Mouse (Mus musculus) ES-E14 (cell line): ENCODE results near the gene Pif1. TPM values are rescaled to one million over a fixed set of nuclear protein-coding genes. Genes with fewer than 3 reads are reported as not detected.
A peak's percentile ranks its signal among the peaks of the same experiment; 100 is the strongest.

Source experiments
- DNase-seq: peaks from one replicate; pipeline ENCODE4 v3.0.0-alpha.2; 2013; ENCODE audit warnings: low read depth, low spot score
- H3K27ac ChIP-seq: 2 replicates; pipeline ENCODE4 v1.5.1; 2012; ENCODE audit warnings: low read depth, mild to moderate bottlenecking, low read length, moderate library complexity, mixed read lengths; ENCODE audit not compliant: poor library complexity, insufficient read depth, severe bottlenecking
- H3K36me3 ChIP-seq: 2 replicates; pipeline ENCODE4 v1.6.1; 2012; ENCODE audit warnings: mild to moderate bottlenecking, low read length, moderate library complexity, mixed read lengths; ENCODE audit not compliant: control insufficient read depth, poor library complexity, insufficient read depth, severe bottlenecking
- H3K4me1 ChIP-seq, 2 experiments: fragments of 150-350 bp in 1 of 2; sonication (generic) in 1 of 2; 2 replicates each; pipeline ENCODE4 v1.6.1; 2012; ENCODE audit warnings: low read length in 2 of 2, mild to moderate bottlenecking in 1 of 2, mixed read lengths in 1 of 2; ENCODE audit not compliant: control insufficient read depth in 2 of 2, insufficient read depth in 2 of 2, poor library complexity in 1 of 2
- H3K4me3 ChIP-seq, 2 experiments: fragments of 150-350 bp in 1 of 2; sonication (generic) in 1 of 2; 2 replicates each; pipeline ENCODE4 v1.5.1; 2012; ENCODE audit warnings: low read length in 2 of 2, low read depth in 1 of 2, mild to moderate bottlenecking in 1 of 2, mixed read lengths in 1 of 2; ENCODE audit not compliant: insufficient read depth in 1 of 2, poor library complexity in 1 of 2, severe bottlenecking in 1 of 2
- H3K9ac ChIP-seq: 2 replicates; pipeline ENCODE4 v1.6.1; 2012; ENCODE audit warnings: low read depth, mild to moderate bottlenecking, low read length, mixed read lengths; ENCODE audit not compliant: poor library complexity, insufficient read depth, severe bottlenecking
- H3K9me3 ChIP-seq: fragments of 150-350 bp; sonication (generic); 2 replicates; pipeline ENCODE4 v1.6.1; 2012; ENCODE audit warnings: low read depth, mild to moderate bottlenecking, low read length; ENCODE audit not compliant: control insufficient read depth, insufficient read depth
- CHD2 ChIP-seq: IDR thresholded peaks from 2 replicates; pipeline ENCODE4 v1.6.1; 2014; ENCODE audit warnings: mild to moderate bottlenecking, low read depth, low read length, inconsistent platforms
- HCFC1 ChIP-seq: IDR thresholded peaks from 2 replicates; pipeline ENCODE4 v1.6.1; 2012; ENCODE audit warnings: low read length, inconsistent platforms, borderline replicate concordance; ENCODE audit not compliant: insufficient read depth
- MAFK ChIP-seq: IDR thresholded peaks from 2 replicates; pipeline ENCODE4 v1.6.1; 2014; ENCODE audit warnings: mild to moderate bottlenecking, low read depth, low read length, inconsistent platforms; ENCODE audit not compliant: insufficient read depth
- ZC3H11A ChIP-seq: IDR thresholded peaks from 2 replicates; pipeline ENCODE4 v1.6.1; 2012; ENCODE audit warnings: low read depth, mild to moderate bottlenecking, inconsistent platforms, low read length, borderline replicate concordance
- ZNF384 ChIP-seq: IDR thresholded peaks from 2 replicates; pipeline ENCODE4 v1.6.1; 2012; ENCODE audit warnings: low read depth, low read length, inconsistent platforms
- in situ Hi-C, 2 experiments: fragments of 600-800 bp; cut with MboI; formaldehyde crosslinking; loops; one replicate each; pipeline ENCODE4 v1.15.1; 2025; ENCODE audit warnings: low sequenced_read_pairs in 2 of 2, inconsistent platforms in 1 of 2; ENCODE audit not compliant: unreplicated experiment in 2 of 2
- total RNA-seq: library from RNA; depleted of rRNA; stranded (reverse); fragments of 300-350 nt; gene quantifications from 2 replicates; pipeline ENCODE4 v1.2.3, GENCODE M21; 2012; rRNA removed

The Pif1 gene
- total RNA-seq, 1 experiment = 31.8 TPM

GRCm38 (mm10) chr9:65641446-65642052 lies 54.6 kb downstream of the Pif1 start:
- H3K4me1 ChIP-seq = peaks cover 27 to 47% of the 10 kb centered on the region in 2 experiments
- DNase-seq = no peak
- peak overlapping the region; percentile 72 for H3K9ac ChIP-seq
- peak overlapping the region; percentile 99 for H3K27ac ChIP-seq
- TF ChIP-seq HCFC1 (no peak), MAFK (no peak), ZNF384 (peak; percentile 7; the same call in 1 of the 2 replicates), ZC3H11A (no peak)
- no peaks in the 10 kb centered on the region for H3K9me3 ChIP-seq
- H3K36me3 ChIP-seq = peaks cover 7% of the 10 kb centered on the region; the same call in 1 of the 2 replicates
- peak overlapping the region; percentile 25 to 39 for H3K4me3 ChIP-seq
- in situ Hi-C loops = no loop called here

DNA sequence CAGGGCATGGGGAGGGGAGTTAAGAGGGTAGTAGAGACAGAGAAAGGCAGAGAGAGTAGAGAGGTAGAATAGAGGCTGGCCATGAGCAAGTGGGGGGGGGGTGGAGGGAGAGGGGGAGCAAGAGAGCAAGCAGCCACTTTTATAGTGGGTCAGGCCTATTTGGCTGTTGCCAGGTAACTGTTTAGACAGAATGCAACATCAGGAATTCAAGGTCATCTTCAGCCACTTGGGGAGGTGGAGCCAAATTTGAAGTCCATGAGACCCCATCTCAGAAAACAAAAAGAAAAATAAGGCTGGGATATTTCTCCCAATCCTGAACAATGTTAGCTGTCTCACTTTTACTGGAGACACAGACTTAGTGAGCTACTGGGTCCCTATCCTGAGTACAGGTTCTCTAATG lies 55.6 kb downstream of the Pif1 start:
- H3K4me3 ChIP-seq = no peak overlapping the region
- H3K9me3 ChIP-seq = no peaks in the 10 kb centered on the region
- no peak for DNase-seq
- H3K9ac ChIP-seq = no peak overlapping the region
- peaks cover 25 to 47% of the 10 kb centered on the region in 2 experiments for H3K4me1 ChIP-seq
- TF ChIP-seq MAFK (no peak), ZC3H11A (no peak), ZNF384 (no peak), CHD2 (no peak), HCFC1 (no peak)
- in situ Hi-C loops = no loop called here
- peaks cover 7% of the 10 kb centered on the region; the same call in 1 of the 2 replicates for H3K36me3 ChIP-seq
- peak overlapping the region; percentile 99; the same call in 1 of the 2 replicates for H3K27ac ChIP-seq

DNA sequence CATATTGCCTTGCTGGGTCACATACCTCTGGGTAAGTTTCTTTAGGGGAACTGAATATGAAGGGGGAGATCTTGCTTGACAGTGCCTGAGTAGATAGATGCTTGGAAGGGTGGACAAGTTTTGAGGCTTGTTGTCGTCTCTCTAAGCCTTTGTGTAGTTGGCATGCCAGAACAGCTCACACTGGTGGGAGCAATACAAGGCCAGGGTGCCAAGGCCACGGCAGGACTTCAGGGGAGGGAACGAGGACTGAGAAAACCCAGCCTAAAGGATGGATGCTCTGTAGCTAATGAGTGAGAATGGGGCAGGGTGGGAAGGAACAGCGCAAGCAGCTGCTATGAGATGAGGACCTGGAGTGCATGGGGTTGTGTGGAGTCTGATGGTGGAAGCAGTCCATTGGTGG lies 58.0 kb downstream of the Pif1 start:
- H3K9ac ChIP-seq = no peak overlapping the region
- no peak for DNase-seq
- TF ChIP-seq HCFC1 (no peak), CHD2 (no peak), MAFK (no peak), ZC3H11A (no peak), ZNF384 (no peak)
- H3K4me1 ChIP-seq = peaks cover 20 to 40% of the 10 kb centered on the region in 2 experiments
- peaks cover 13% of the 10 kb centered on the region; the same call in 1 of the 2 replicates for H3K36me3 ChIP-seq
- H3K9me3 ChIP-seq = no peaks in the 10 kb centered on the region
- H3K27ac ChIP-seq = no peak overlapping the region
- in situ Hi-C loops = no loop called here
- H3K4me3 ChIP-seq = no peak overlapping the region

Other genes starting within 250 kb of the Pif1 start
- gene Pdcd7, start 241.1 kb upstream of the Pif1 start, total RNA-seq = 23.7 and 27.5 TPM in 2 replicates
- gene Ubap1l, start 226.1 kb upstream of the Pif1 start, total RNA-seq = 4.5 and 8.5 TPM in 2 replicates
- 0.71 and 1.1 TPM in 2 replicates for gene Kbtbd13, start 195.5 kb upstream of the Pif1 start, total RNA-seq
- gene Rasl12, start 188.7 kb upstream of the Pif1 start, total RNA-seq = 0.18 and 0.21 TPM in 2 replicates
- gene Slc51b, start 164.2 kb upstream of the Pif1 start, total RNA-seq = not detected in 2 replicates
- gene Mtfmt, start 151.4 kb upstream of the Pif1 start, total RNA-seq = 9.1 and 9.6 TPM in 2 replicates
- 28.5 and 31.7 TPM in 2 replicates for gene Spg21, start 126.2 kb upstream of the Pif1 start, total RNA-seq
- gene Ankdd1a, start 67.0 kb upstream of the Pif1 start, total RNA-seq = not detected in 2 replicates
- 3.4 and 5.4 TPM in 2 replicates for gene Plekho2, start 7.1 kb upstream of the Pif1 start, total RNA-seq
- 44.7 and 64.5 TPM in 2 replicates for gene Rbpms2, start 42.5 kb downstream of the Pif1 start, total RNA-seq
- 30.1 and 51.5 TPM in 2 replicates for gene Oaz2, start 80.8 kb downstream of the Pif1 start, total RNA-seq
- 8.7 and 9.9 TPM in 2 replicates for gene Zfp609, start 240.4 kb downstream of the Pif1 start, total RNA-seq